Mouse (Mus musculus) heart, adult 18-20 months (tissue): ENCODE measurements around the gene Kirrel. TPM values are rescaled to one million over a fixed set of nuclear protein-coding genes. Genes with fewer than 3 reads are reported as not detected.

Experiments used
- DNase-seq, 2 experiments: peaks; one replicate each; pipeline ENCODE4 v3.0.0; 2021 to 2022; ENCODE audit warnings: mixed read lengths in 1 of 2
- total RNA-seq, 2 experiments: library from RNA; stranded (reverse); gene quantifications; 2 replicates each; pipeline ENCODE4 v1.2.3; 2021

The Kirrel gene
- total RNA-seq, 2 experiments from 2014 or later: 5.4 to 6.3 TPM

- no peak for DNase-seq
Observed at GRCm38 (mm10) chr3:87134951-87135350, 39.6 kb downstream of the Kirrel start.

- DNase-seq: no peak
Observed at GRCm38 (mm10) chr3:87131694-87132347, 42.7 kb downstream of the Kirrel start.

DNA sequence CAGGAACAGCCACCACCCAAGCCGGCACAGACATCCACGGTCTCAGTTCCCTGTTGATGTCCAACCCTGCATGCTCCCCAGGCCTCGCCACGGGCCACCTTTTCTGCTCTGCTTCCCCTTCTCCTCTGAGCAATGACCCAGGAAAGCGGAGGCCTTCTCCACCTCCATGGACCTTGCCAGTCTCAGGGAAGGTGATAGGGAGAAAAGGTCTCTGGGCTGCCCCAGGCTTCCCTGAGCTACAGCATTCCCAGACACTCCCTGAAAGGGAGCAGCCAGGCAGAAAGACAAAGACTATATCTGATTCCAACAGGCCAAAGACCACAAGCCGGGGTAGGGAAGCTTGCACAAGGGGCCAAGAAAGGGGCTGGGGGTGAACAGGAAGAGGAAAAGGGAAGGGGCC, 43.6 kb downstream of the Kirrel start:
- no peak for DNase-seq

- DNase-seq: no peak
Observed at GRCm38 (mm10) chr3:87123795-87124194, 50.8 kb downstream of the Kirrel start.

- DNase-seq: no peak
Observed at GRCm38 (mm10) chr3:87118214-87118613, 56.3 kb downstream of the Kirrel start.

DNA sequence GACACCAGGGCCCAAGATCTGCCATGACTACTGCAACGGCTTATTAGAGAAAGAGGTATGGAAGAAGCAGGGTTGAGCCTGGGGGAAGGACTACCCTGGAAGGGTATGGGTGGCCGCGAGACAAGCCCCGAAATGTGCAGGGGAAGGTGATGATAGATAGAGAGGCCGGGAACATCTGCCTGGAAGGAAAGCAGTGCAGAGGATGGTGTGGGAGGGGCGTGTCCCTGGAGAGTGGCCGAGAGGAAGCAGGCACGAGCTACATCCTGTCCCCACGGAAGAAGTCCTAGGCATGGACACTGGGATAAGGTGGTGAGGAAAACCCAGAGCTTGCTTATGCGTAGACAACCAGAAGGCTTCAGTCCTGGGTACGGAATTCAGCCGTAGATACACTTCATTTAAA, 56.9 kb downstream of the Kirrel start:
- peak; percentile 28 to 45 for DNase-seq

DNA sequence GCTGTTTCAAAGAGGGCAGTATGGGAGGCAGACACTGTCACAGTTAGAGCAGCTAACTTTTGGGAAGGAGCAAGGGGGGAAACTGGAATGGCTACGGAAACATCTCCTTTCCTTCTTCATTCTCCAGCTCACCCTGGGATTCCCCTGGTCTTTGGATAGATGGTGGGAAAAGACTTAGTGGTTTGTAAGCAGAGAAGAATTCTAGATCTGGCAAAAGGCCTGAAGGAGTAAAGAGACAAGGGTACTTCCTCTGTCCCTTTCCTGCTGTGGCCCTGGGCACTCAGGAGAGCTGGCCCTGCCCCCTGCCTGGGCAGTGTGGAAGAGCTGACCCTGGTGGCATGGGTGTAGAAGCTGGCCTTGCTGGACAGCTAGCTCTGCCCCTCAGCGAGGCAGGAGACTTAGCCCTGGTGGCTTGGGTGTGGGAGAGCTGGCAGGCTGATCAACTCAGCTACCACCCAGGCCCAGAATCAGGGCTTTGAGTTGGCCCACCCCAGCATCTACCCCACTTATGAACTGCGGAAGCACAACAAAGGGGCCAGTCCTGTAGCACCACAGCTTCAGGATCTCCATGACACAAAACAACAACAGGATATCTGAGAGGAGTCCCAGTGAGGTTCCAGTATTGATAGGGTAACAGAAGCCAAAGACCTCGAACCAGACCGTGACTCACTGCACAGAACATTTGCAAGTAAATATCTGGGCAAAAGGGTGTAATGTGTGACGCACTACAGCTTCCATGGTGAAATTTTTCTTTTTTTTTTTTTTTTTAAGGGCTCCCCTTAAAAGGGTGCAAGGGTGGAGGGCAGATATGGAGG, 58.6 kb downstream of the Kirrel start:
- peak; percentile 30 to 42 for DNase-seq

GRCm38 (mm10) chr3:87115271-87115670, 59.3 kb downstream of the Kirrel start:
- DNase-seq: no peak

DNA sequence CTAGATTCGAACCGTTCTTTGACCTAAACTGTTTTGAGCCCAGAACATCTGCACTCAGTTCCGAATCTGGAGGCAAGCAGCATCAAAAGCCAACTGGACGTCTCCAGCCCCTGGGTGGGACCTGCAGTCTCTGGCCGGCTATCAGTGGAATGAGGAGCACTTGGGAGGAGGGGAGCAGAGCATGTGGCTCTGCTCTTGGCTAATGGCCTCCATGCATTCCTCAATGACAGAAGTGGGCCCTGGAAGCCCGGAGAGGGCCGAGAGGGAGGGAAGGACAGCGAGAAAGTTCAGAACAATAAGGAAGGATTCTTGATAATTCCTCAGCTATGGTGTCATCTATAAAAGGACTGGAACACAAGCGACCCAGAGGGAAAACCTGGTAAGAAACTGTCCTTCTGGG, 59.7 kb downstream of the Kirrel start:
- DNase-seq: peak; percentile 65 to 83

GRCm38 (mm10) chr3:87113881-87114280, 60.7 kb downstream of the Kirrel start:
- peak in 1 of 2 experiments; percentile 18 for DNase-seq

GRCm38 (mm10) chr3:87112264-87112663, 62.3 kb downstream of the Kirrel start:
- DNase-seq: no peak

DNA sequence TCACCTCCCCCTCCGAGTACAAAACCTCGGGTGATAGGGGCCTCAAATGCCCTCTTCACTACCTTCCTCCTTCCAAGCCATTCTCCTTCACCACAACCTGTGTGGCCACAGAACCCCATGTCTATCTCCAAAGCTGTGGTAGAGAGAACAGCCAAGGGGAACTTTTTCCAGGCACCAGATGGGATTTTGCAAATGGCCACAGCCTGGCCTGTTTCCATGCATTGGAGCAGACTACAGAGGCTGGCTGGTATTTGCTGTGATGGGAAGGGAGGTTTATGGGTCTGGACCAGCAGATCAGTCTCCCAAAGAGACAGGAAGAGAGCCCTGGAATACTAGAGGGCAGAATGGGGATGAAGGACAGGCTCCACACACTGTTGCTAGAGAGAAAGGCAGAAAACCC, 69.7 kb downstream of the Kirrel start:
- no peak for DNase-seq

- DNase-seq: no peak
Observed at GRCm38 (mm10) chr3:87102346-87102745, 72.2 kb downstream of the Kirrel start.

DNA sequence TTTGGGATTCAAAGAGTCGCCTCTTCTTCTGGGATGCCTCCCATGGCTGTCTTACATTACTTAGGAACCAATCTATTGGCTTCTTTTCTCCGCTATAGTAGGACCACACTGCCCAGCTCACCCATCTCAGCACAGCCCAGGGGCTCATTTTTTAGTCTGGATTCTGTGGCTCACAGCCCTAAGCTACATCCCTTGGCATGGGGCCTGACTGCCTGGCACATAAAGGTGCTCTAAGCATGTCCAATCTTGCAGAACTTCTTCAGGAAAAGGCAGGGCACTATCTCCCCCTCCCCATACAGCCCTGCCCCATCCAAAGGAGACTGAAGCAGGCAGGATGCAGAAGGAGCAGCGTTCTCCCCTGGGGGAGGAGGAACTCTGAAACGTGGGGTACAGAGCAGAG, 73.6 kb downstream of the Kirrel start:
- DNase-seq: no peak

DNA sequence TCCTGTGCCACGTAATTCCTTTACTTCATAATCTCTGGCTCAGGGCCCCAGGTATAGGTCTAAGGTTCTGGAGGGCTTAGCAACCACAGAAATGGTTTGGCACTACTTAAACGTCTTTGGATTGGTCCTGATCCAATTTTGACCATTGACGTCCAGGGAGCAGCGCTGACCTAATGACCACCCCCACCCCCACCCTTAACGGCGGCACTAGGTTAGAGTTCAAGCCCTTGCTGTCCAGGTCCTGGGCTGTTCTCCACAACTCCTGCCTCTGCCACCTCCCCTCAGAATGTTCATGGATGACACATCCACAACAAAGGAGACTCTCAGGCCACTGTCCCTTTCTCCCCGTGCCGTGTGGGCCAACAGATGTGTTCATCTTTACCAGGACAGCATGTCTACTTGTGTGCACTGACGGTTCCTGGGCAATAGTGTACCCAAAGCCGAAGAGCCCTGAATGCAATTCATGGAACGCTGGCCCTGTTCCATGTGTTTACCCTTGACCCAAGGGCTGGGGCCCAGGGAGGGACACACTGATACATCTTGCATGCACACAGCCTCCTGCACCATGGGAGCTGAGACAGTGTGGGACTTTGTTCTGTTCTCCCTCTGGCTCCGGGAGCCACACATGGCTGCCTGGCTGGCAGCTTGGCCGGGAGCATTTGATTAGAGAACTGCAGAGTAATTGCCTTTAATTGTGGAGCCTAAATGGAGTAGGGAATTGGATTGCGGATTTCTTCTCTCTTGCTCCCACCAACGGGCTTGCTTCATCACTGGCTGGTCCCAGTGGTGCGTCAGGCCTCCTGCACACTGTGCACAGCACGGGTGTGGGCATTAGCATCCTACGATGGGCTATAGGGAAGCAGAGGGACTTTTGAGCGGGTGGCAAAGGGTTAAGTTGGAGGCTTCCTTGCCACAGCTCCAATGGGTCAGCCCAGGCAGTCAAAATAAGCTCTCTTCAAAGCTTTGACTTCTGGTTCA, 76.3 kb downstream of the Kirrel start:
- DNase-seq: no peak

DNA sequence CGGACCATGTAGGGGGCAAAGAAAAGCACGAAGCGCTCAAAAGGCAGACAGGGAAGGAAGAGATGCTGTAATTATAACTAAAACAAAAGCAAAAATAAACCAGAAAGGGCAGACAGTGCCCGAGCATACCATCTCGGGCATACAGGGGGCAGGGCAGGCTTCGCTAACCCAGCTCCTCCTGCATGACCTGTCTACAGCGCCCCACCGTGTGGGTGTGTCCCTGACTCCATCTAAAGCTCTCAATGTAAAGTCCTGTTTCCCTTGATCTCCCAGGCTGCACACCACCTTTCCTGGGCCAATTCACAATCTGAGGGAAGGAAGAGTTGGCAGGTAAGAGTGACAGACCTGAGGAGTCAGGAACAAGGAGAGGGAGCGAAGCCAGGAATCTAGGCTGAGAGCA, 77.3 kb downstream of the Kirrel start:
- DNase-seq: no peak

DNA sequence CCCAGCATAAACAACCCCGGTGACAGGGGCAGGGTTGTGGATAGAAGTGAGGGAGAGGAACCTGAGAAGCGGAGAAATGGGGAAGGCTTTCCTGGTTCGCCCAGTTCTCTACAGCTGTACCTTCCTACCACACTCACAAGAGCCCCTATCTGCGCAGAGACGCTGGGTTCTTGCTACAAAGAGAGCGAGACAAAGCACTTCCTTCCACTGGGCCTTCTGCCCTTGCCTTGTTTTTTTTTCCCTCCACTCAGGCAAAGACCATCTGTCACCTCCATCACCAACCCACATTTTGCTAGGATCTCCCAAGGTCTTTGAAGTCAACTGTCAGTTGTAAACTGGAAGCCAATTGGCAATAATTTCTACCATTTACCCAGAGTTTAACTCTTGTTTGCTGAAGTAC, 80.8 kb downstream of the Kirrel start:
- no peak for DNase-seq

GRCm38 (mm10) chr3:87089694-87090565, 84.6 kb downstream of the Kirrel start:
- peak; percentile 72 to 85 for DNase-seq

DNA sequence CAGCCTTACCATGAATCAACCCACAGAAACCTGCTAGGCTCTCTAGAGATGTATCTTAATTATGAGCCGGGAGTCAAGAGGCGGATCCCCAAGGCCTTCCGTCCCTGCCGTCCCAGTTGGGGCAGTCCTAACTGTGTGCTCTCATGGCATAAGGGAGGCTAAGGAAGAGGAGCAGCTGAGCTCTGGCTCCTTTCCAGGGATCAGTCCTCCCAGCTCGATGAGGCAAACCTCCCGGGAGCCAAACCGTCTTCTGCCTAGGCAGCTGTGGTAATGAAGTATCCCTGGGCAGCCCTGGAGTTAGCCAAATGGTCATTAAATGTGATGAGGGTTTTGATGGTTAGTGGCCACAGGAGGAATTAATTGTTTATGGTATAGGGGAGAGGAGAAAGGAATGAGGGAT, 87.4 kb downstream of the Kirrel start:
- peak; percentile 38 to 61 for DNase-seq

DNA sequence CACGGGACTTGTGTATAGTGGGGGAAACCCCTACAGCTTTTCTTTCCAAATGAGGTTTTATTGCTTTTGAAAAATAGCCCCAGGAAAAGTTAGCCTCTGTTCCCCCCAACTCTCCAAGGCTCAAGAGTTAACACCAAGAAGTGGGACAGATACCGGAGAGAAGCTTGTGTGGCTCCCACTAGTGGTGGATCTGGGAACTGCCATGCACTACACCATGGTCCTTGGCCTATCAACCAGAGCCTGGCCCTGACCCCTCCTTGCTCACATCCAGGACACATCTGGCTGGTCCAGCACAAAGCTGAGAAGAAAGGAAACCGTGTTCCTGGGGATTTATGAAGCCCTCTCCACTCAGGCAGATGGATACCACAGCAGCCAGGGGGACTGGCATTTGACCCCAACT, 92.3 kb downstream of the Kirrel start:
- DNase-seq: peak; percentile 36 to 80

GRCm38 (mm10) chr3:87079751-87080150, 94.8 kb downstream of the Kirrel start:
- DNase-seq: no peak

DNA sequence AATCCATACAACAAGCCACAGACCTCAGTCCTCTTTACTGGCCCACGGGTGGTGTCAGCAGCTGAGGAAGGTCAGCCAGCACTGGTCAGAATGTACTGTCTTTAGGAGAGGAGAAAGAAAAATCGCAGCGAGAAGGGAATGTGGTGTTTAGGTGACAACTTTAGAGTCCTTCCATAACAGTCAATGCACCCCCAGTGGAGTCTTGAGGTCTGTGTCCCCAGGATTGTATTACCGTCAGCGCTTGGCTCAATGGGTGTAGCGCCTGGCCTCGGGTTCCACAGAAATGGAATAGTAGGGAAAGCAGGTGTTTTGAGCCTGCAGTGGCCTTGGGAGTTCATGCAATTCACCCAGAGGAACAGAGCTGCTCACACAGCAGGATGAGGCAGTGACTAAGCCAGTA, 95.2 kb downstream of the Kirrel start:
- no peak for DNase-seq
